Mouse (Mus musculus) megakaryocyte-erythroid progenitor cell, adult 5 weeks (primary cell): ENCODE data around the gene Olfr750. TPM values are rescaled to one million over a fixed set of nuclear protein-coding genes. Genes with fewer than 3 reads are reported as not detected.

Source experiments
- polyA plus RNA-seq: library from polyadenylated mRNA; stranded (reverse); fragments of >175 nt; gene quantifications from 2 replicates; pipeline ENCODE4 v1.2.3, GENCODE M21; 2012

The Olfr750 gene
- not detected in 2 replicates for polyA plus RNA-seq

GRCm38 (mm10) chr14:51074335-51074734, at the start of gene Olfr750:
Gene Olfr750, minus strand, starts transcription at chr14:51074435.

GRCm38 (mm10) chr14:51113916-51114560, 39.8 kb upstream of the Olfr750 start, which contains the start of gene Eddm3b:
Gene Eddm3b, plus strand, starts transcription at chr14:51114426.

GRCm38 (mm10) chr14:51090921-51091900, 17.0 kb upstream of the Olfr750 start, which contains the start of the genes Rnase4 and Ang:
Gene Rnase4, plus strand, starts transcription at chr14:51091077.
Gene Ang, plus strand, starts transcription at chr14:51091150.

GRCm38 (mm10) chr14:51057401-51057831, 16.8 kb downstream of the Olfr750 start, which contains the start of gene Rnase12:
Gene Rnase12, minus strand, starts transcription at chr14:51057661.

GRCm38 (mm10) chr14:51050063-51050462, 24.2 kb downstream of the Olfr750 start, which contains the start of gene Rnase11:
Gene Rnase11, minus strand, starts transcription at chr14:51050163.

GRCm38 (mm10) chr14:51041769-51042168, 32.5 kb downstream of the Olfr750 start, which contains the start of gene Rnase9:
Gene Rnase9, minus strand, starts transcription at chr14:51041869.

Other genes starting within 250 kb of the Olfr750 start
- gene Tep1, start 203.9 kb downstream of the Olfr750 start, polyA plus RNA-seq = 4.2 and 6.3 TPM in 2 replicates
- gene Klhl33, start 176.9 kb downstream of the Olfr750 start, polyA plus RNA-seq = 0.05 and 0.17 TPM in 2 replicates
- 62.9 and 65.3 TPM in 2 replicates for gene Osgep, start 149.5 kb downstream of the Olfr750 start, polyA plus RNA-seq
- 152 and 183 TPM in 2 replicates for gene Apex1, start 149.5 kb downstream of the Olfr750 start, polyA plus RNA-seq
- 97.7 and 140 TPM in 2 replicates for gene Pip4p1, start 143.6 kb downstream of the Olfr750 start, polyA plus RNA-seq
- 4.1 and 6.2 TPM in 2 replicates for gene Pnp, start 143.4 kb downstream of the Olfr750 start, polyA plus RNA-seq
- gene Gm49342, start 129.9 kb downstream of the Olfr750 start, polyA plus RNA-seq = 3.0 and 6.9 TPM in 2 replicates
- gene Pnp2, start 118.4 kb downstream of the Olfr750 start, polyA plus RNA-seq = 0.09 and 0.71 TPM in 2 replicates
- gene Rnase10, start 66.7 kb downstream of the Olfr750 start, polyA plus RNA-seq = 0.11 TPM in 1 of 2 replicates, not detected in the other
- not detected in 2 replicates for gene Rnase9, start 32.6 kb downstream of the Olfr750 start, polyA plus RNA-seq
- not detected in 2 replicates for gene Rnase11, start 24.3 kb downstream of the Olfr750 start, polyA plus RNA-seq
- gene Rnase12, start 16.8 kb downstream of the Olfr750 start, polyA plus RNA-seq = 0.18 TPM in 1 of 2 replicates, not detected in the other
- 0.25 and 0.35 TPM in 2 replicates for gene Rnase4, start 16.6 kb upstream of the Olfr750 start, polyA plus RNA-seq
- gene Ang, start 16.7 kb upstream of the Olfr750 start, polyA plus RNA-seq = 0.15 TPM in 1 of 2 replicates, not detected in the other
- not detected in 2 replicates for gene Eddm3b, start 40.0 kb upstream of the Olfr750 start, polyA plus RNA-seq
- 1.7 TPM in 2 replicates for gene Rnase6, start 49.5 kb upstream of the Olfr750 start, polyA plus RNA-seq
- gene Rnase1, start 72.3 kb upstream of the Olfr750 start, polyA plus RNA-seq = not detected in 2 replicates
- not detected in 2 replicates for gene Rnase2b, start 87.8 kb upstream of the Olfr750 start, polyA plus RNA-seq
- not detected in 2 replicates for gene Ang2, start 124.7 kb upstream of the Olfr750 start, polyA plus RNA-seq
- not detected in 2 replicates for gene Ear14, start 129.0 kb upstream of the Olfr750 start, polyA plus RNA-seq
- gene Rnase2a, start 181.7 kb upstream of the Olfr750 start, polyA plus RNA-seq = not detected in 2 replicates